Mouse (Mus musculus): Measurements from ENCODE around the gene Scamp4.

DNA sequence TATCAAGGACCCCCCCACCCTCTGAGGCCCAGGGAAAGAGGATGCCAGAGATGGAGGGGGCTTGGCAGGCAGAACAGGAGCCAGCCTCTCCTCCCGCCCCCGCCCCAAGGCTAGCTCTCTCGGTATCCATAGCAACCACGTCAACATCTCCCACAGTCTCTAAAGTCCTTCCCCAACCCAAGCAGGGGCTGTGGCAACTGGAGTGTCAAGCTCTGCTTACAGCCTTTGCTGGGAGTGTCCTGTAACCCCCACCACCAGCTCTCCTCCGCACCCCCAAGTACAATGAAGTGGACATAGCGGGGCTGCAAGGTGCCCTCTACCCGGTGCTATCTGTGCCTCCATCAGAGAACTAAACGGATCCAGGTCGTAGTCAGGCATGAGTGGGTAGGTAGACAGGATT is 28.7 kb upstream of the Scamp4 start:
- TF ChIP-seq NELFE (IDR thresholded peaks at IDR 0.05; ENCODE audit: low read depth, low read length) (no peak), GABPA (IDR thresholded peaks at IDR 0.05; ENCODE audit: insufficient replicate concordance, low read depth, low read length) (no peak), ZMIZ1 (IDR thresholded peaks at IDR 0.05; ENCODE audit: low read depth, low read length) (no peak), POLR2A (IDR thresholded peaks at IDR 0.05; ENCODE audit: low read depth, low read length) (no peak), CTCF (conservative IDR thresholded peaks at IDR 0.05 in 1 of 2, IDR thresholded peaks at IDR 0.05 in 1 of 2; ENCODE audit: low read depth in 2 of 2, low read length in 2 of 2) (no peak), E2F4 (IDR thresholded peaks at IDR 0.05; ENCODE audit: insufficient replicate concordance, low read depth, low read length) (no peak), RCOR1 (conservative IDR thresholded peaks at IDR 0.05; ENCODE audit: low read depth, low read length) (no peak), USF1 (IDR thresholded peaks at IDR 0.05; ENCODE audit: low read depth, low read length) (no peak), MAX (IDR thresholded peaks at IDR 0.05; ENCODE audit: low read length) (no peak), IRF4 (IDR thresholded peaks at IDR 0.05; ENCODE audit: low read depth, low read length) (no peak), ZNF384 (IDR thresholded peaks at IDR 0.05; ENCODE audit: low read depth, low read length) (no peak), NRF1 (IDR thresholded peaks at IDR 0.05; ENCODE audit: low read depth, low read length) (no peak), SMC3 (IDR thresholded peaks at IDR 0.05; ENCODE audit: low read depth, low read length) (no peak)
